9 mouse cellular contexts compared by ENCODE assay signal in genomic region chr7:144941242-144941831, GRCm38 (mm10). TPM values are rescaled to one million over a fixed set of nuclear protein-coding genes. Genes with fewer than 3 reads are reported as not detected.
DNase-seq lines count a peak whose midpoint lies in the region; ATAC-seq lines count a peak whose summit lies in the region.
"Had no signal": no experiment of that assay in that cellular context is flagged by ENCODE, and none has a peak within 500 bp of the region (broad histone marks: within the 10 kb centered on the region; RNA-seq: fewer than 3 reads in every experiment).

No protein-coding gene starts in this region.

- H3K9ac ChIP-seq in hindbrain, embryonic 12.5 days, result peak overlapping the region; percentile 55

- 0 out of 2 replicates have a peak, but pooled peaks cover 5% of the 10 kb centered on the region for H3K36me3 ChIP-seq in hindbrain, embryonic 12.5 days
- peaks cover 9% of the 10 kb centered on the region for H3K36me3 ChIP-seq in megakaryocyte, embryonic 14.5 days (replicated peaks; ENCODE audit: low read length)

- DNase-seq in NIH3T3 (ENCODE audit: low read depth), result peak; percentile 89
- DNase-seq in c-Kit-positive CD71-negative TER-119-negative erythroid progenitor cells, embryonic 14.5 days (ENCODE audit: low read depth), result peak; percentile 67
- DNase-seq in frontal cortex, postnatal 36 days (ENCODE audit: low spot score in 2 of 2), result peak; percentile 65 to 74
- peak; percentile 74 to 81 for DNase-seq in left cerebral cortex, postnatal 25 days (ENCODE audit: low spot score in 2 of 2)
- DNase-seq in right cerebral cortex, postnatal 25 days, result peak; percentile 78

- H3K4me3 ChIP-seq in hindbrain, embryonic 12.5 days, result peak overlapping the region; percentile 38
- peak overlapping the region; percentile 89 for H3K4me3 ChIP-seq in megakaryocyte, embryonic 14.5 days (replicated peaks)

- peaks cover 55% of the 10 kb centered on the region for H3K4me1 ChIP-seq in hindbrain, embryonic 12.5 days
- peaks cover 75% of the 10 kb centered on the region for H3K4me1 ChIP-seq in megakaryocyte, embryonic 14.5 days

- H3K27me3 ChIP-seq in hindbrain, embryonic 12.5 days, result peaks cover 45% of the 10 kb centered on the region
- H3K27me3 ChIP-seq in megakaryocyte, embryonic 14.5 days (replicated peaks), result peaks cover 86% of the 10 kb centered on the region

- no peaks in the 10 kb centered on the region for H3K9me3 ChIP-seq in hindbrain, embryonic 12.5 days (replicated peaks)
- H3K9me3 ChIP-seq in megakaryocyte, embryonic 14.5 days, result no peaks in the 10 kb centered on the region; the same call in 1 of the 2 replicates

- under 1% methylated on average over 39 of the region's 39 CpGs for WGBS in hindbrain, embryonic 12.5 days

- intact Hi-C loops in left cerebral cortex, postnatal 25 days (cut with DNase I), result loop anchor here (2.0 to 5.0 kb wide), 2 partner anchors 91 to 169 kb away; no protein-coding TSS in a partner anchor

- ATAC-seq in hindbrain, embryonic 12.5 days (ENCODE audit: low FRiP score), result peak; percentile 52
- ATAC-seq in inflammation-experienced regulatory T-cells, adult 6 months, result no peak

- peak overlapping the region; percentile 79 for H3K27ac ChIP-seq in hindbrain, embryonic 12.5 days

- peak overlapping the region; percentile 87 for H3K4me2 ChIP-seq in hindbrain, embryonic 12.5 days (replicated peaks)

RNA-seq across cellular contexts. Expression of gene Ccnd1, which starts 1.6 kb away (rescaled TPM):
- polyA plus RNA-seq in hindbrain, embryonic 12.5 days (2016; fragmentation: Nextera tagmentation; extraction: Ambion mirVana), result 123 and 128 TPM in 2 replicates
- total RNA-seq in left cerebral cortex, postnatal 25 days (2021), result 10 to 100 TPM; 44.4 to 52.2 TPM
- 12.9 and 17.6 TPM in 2 replicates for polyA plus RNA-seq in megakaryocyte, embryonic 14.5 days (2012; ENCODE audit: insufficient read depth, low replicate concordance)
- 1 to 10 TPM; 1.2 to 1.8 (median 1.5) TPM for polyA plus RNA-seq in inflammation-experienced regulatory T-cells, adult 6 months (2017; shearing (Covaris generic))

RNA-seq across cellular contexts. Expression of gene LTO1, which starts 26.4 kb away (rescaled TPM):
- polyA plus RNA-seq in hindbrain, embryonic 12.5 days (2016; fragmentation: Nextera tagmentation; extraction: Ambion mirVana), result 28.2 and 34.1 TPM in 2 replicates
- total RNA-seq in left cerebral cortex, postnatal 25 days (2021), result 10 to 100 TPM; 24.4 to 25.3 TPM
- polyA plus RNA-seq in megakaryocyte, embryonic 14.5 days (2012; ENCODE audit: insufficient read depth, low replicate concordance), result 1.3 and 20.1 TPM in 2 replicates
- 10 to 100 TPM; 27.4 to 42.5 (median 30.4) TPM for polyA plus RNA-seq in inflammation-experienced regulatory T-cells, adult 6 months (2017; shearing (Covaris generic))

RNA-seq across cellular contexts. Expression of gene Fgf15, which starts 45.0 kb away (rescaled TPM):
- 62.0 and 66.7 TPM in 2 replicates for polyA plus RNA-seq in hindbrain, embryonic 12.5 days (2016; fragmentation: Nextera tagmentation; extraction: Ambion mirVana)
- total RNA-seq in left cerebral cortex, postnatal 25 days (2021), result not detected
- 1.3 TPM in 1 of 2 replicates, not detected in the other for polyA plus RNA-seq in megakaryocyte, embryonic 14.5 days (2012; ENCODE audit: insufficient read depth, low replicate concordance)
- not detected for polyA plus RNA-seq in inflammation-experienced regulatory T-cells, adult 6 months (2017; shearing (Covaris generic))
- total RNA-seq: layer of hippocampus, postnatal 25 days had no signal

Comparison
In these comparisons a context has a peak if more than half of its experiments do, and no peak if none do; other contexts are left out.
1. RNA of gene Fgf15, which starts 45.0 kb away (polyA plus RNA-seq): 62.0 to 66.7 TPM in hindbrain, embryonic 12.5 days; 1.3 TPM in megakaryocyte, embryonic 14.5 days and not detected in inflammation-experienced regulatory T-cells, adult 6 months; every median in the first group is over 10 times any median in the second.
2. Peak in every context shown above with its lines, with median percentiles within 50 percentile points of each other: DNase-seq.